Mouse (Mus musculus) cortical plate, adult 2 months (tissue): ENCODE data around the gene Gm10031. TPM values are rescaled to one million over a fixed set of nuclear protein-coding genes. Genes with fewer than 3 reads are reported as not detected.
"Not testable (repeated sequence)": the region's sequence is repeated elsewhere in the genome, so short reads cannot be mapped to it uniquely, and the experiment has no call there.

Source experiments
- H3K27ac ChIP-seq: fragments of 200-500 bp; 2 replicates; pipeline ENCODE4 v1.5.1; 2012; ENCODE audit warnings: low read length, control low read depth, inconsistent platforms; ENCODE audit not compliant: insufficient read depth
- H3K4me1 ChIP-seq: fragments of 200-500 bp; 2 replicates; pipeline ENCODE4 v1.6.1; 2011; ENCODE audit warnings: low read length; ENCODE audit not compliant: control insufficient read depth, insufficient read depth
- H3K4me3 ChIP-seq: fragments of 200-500 bp; 2 replicates; pipeline ENCODE4 v1.5.1; 2011; ENCODE audit warnings: mild to moderate bottlenecking, low read length, control low read depth; ENCODE audit not compliant: insufficient read depth
- CTCF ChIP-seq: fragments of 200-500 bp; IDR thresholded peaks from 2 replicates; pipeline ENCODE4 v1.5.1; 2011; ENCODE audit warnings: mild to moderate bottlenecking, control low read depth, low read length; ENCODE audit not compliant: insufficient read depth; ENCODE audit errors: extremely low read depth
- POLR2A ChIP-seq: fragments of 200-500 bp; IDR thresholded peaks from 2 replicates; pipeline ENCODE4 v1.6.1; 2011; ENCODE audit warnings: mild to moderate bottlenecking, low read length, control low read depth; ENCODE audit not compliant: insufficient read depth; ENCODE audit errors: extremely low read depth
- polyA plus RNA-seq: library from polyadenylated mRNA; depleted of rRNA; stranded (reverse); fragments of >200 nt; gene quantifications from 2 replicates; pipeline ENCODE4 v1.2.3, GENCODE M21; 2012; rRNA removed

The Gm10031 gene
- 9.7 and 10.3 TPM in 2 replicates for polyA plus RNA-seq

- H3K4me3 ChIP-seq, H3K4me1 ChIP-seq, H3K27ac ChIP-seq: not testable (repeated sequence)
These were observed at the start of gene Gm10031 for GRCm38 (mm10) chr1:156523842-156524241. Gene Gm10031, plus strand, starts transcription at chr1:156524012.

GRCm38 (mm10) chr1:156474854-156475253, 49.0 kb upstream of the Gm10031 start:
- no peaks in the 10 kb centered on the region for H3K4me1 ChIP-seq
- no peak for TF ChIP-seq POLR2A
- no peak for TF ChIP-seq CTCF
- H3K4me3 ChIP-seq = no peak overlapping the region; the same call in 1 of the 2 replicates
- H3K27ac ChIP-seq = no peak overlapping the region

DNA sequence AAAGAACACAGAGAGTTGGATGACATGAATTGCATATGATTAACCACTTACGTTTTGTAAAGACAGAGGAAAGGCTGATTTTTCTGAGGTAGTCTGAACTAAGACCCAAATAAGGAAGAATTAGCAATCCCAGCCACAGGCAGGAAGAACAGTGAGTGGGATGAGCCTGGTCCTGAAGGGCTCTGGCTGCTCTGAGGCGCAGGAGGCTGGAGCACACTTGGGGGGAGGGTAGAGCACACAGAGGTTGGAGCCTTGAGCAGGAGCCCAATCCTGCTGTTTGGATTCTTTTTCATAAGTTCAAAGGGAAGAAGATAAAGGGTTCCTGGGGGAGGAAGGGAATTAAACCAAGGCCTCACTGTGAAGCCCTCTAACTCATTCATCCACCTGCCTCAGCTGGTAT, 47.8 kb upstream of the Gm10031 start:
- H3K4me1 ChIP-seq = no peaks in the 10 kb centered on the region

DNA sequence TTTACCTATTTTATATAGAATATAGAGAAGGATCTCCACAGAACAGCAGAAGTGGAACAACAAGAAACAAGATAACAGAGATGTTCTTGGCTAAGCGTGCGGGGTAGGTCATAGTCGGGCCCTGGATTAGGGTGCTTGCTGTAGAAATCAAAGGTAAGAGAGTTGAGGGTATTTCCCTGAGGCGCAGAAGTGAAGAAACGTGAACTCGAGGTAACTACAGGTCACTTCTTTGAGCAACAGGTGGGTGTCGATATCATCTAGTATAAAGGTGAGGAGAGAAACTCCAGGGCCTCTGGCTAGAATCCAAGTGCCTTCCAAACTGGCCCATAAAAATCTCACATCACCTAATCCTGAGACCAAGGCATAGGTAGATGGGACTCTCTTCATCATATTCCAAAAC, 47.3 kb upstream of the Gm10031 start:
- no peak overlapping the region for H3K4me3 ChIP-seq
- TF ChIP-seq CTCF (no peak), POLR2A (no peak)
- H3K4me1 ChIP-seq = no peaks in the 10 kb centered on the region

More for the DNA sequence above, 47.8 kb upstream of the Gm10031 start:
- no peak overlapping the region for H3K27ac ChIP-seq
- no peak overlapping the region for H3K4me3 ChIP-seq
- no peak for TF ChIP-seq POLR2A

GRCm38 (mm10) chr1:156481826-156482225, 42.0 kb upstream of the Gm10031 start:
- no peak overlapping the region for H3K4me3 ChIP-seq
- H3K27ac ChIP-seq = no peak overlapping the region
- TF ChIP-seq CTCF (no peak), POLR2A (no peak)
- no peaks in the 10 kb centered on the region for H3K4me1 ChIP-seq

More for the DNA sequence above, 47.3 kb upstream of the Gm10031 start:
- no peak overlapping the region for H3K27ac ChIP-seq

DNA sequence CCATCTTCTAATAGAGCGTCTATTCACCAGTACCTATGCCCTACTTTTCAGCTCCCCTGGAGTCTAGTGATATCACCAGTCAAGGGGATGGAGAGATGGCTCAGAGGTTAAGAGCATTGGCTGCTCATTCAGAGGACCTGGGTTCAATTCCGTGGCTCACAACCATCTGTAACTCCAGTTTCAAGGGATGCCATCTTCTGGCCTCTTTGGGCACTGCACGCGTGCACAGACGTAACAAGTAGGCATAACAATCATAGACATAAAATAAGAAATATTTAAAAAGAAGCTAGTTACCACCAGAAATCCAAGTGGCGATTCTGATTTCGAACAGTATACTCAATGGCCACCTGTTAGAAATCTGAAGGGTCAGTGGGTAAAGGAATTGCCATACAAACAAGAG, 36.3 kb upstream of the Gm10031 start:
- H3K27ac ChIP-seq = no peak overlapping the region
- no peaks in the 10 kb centered on the region for H3K4me1 ChIP-seq
- no peak for TF ChIP-seq POLR2A
- no peak for TF ChIP-seq CTCF
- H3K4me3 ChIP-seq = no peak overlapping the region

DNA sequence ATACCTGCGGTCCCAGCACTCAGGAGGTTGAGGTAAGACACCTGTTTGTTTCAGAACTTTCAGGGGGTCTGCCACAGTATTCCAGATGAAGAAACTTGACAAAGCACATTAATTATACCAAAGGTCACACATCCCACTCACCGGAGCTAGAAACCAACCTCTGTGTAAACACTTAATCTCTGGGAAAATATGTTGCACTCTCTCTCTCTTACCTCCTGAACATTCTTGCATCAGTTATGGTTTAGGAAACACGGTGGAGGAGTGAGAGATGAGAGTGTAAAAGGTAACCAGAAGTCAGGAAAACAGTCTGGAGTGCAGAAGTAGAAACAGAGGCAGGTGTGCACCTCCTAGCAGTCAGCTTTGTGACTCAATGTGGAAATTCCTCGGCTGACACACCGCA, 35.8 kb upstream of the Gm10031 start:
- H3K4me3 ChIP-seq = no peak overlapping the region
- no peak for TF ChIP-seq POLR2A
- TF ChIP-seq CTCF = no peak
- H3K4me1 ChIP-seq = no peaks in the 10 kb centered on the region
- H3K27ac ChIP-seq = no peak overlapping the region

GRCm38 (mm10) chr1:156491226-156491796, 32.5 kb upstream of the Gm10031 start:
- Histone ChIP-seq H3K27ac (no peak overlapping the region), H3K4me1 (peaks cover 1% of the 10 kb centered on the region; the same call in 1 of the 2 replicates), H3K4me3 (no peak overlapping the region)
- no peak for TF ChIP-seq CTCF
- TF ChIP-seq POLR2A = no peak

DNA sequence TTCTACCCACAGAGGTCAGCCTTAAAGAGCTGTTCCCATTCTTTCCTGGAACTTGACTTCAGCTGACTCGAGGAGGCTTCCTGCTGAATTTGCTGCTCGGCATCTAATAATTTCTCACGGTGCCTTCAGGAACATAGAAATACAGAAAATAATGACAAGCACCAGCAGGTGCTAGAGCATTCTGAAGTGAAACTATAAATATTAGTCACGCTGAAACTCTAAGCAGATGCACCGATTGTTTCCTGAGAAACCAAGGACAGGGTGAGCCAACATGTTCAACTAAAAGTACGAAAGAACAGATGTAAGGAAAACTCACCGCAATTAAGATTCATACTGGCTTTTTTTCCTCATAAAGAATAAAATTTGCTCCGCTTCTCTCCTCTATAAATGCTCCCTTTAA, 28.8 kb upstream of the Gm10031 start:
- Histone ChIP-seq H3K27ac (no peak overlapping the region), H3K4me1 (peaks cover 1% of the 10 kb centered on the region; the same call in 1 of the 2 replicates)
- no peak for TF ChIP-seq POLR2A
- TF ChIP-seq CTCF = no peak

GRCm38 (mm10) chr1:156496910-156497309, 26.9 kb upstream of the Gm10031 start:
- peaks cover 1% of the 10 kb centered on the region; the same call in 1 of the 2 replicates for H3K4me1 ChIP-seq
- H3K27ac ChIP-seq = no peak overlapping the region
- no peak for TF ChIP-seq POLR2A
- TF ChIP-seq CTCF = no peak
- no peak overlapping the region for H3K4me3 ChIP-seq

More for the DNA sequence above, 28.8 kb upstream of the Gm10031 start:
- H3K4me3 ChIP-seq = no peak overlapping the region
